ENCODE assay signal across 16 mouse cellular contexts in the genomic region with DNA sequence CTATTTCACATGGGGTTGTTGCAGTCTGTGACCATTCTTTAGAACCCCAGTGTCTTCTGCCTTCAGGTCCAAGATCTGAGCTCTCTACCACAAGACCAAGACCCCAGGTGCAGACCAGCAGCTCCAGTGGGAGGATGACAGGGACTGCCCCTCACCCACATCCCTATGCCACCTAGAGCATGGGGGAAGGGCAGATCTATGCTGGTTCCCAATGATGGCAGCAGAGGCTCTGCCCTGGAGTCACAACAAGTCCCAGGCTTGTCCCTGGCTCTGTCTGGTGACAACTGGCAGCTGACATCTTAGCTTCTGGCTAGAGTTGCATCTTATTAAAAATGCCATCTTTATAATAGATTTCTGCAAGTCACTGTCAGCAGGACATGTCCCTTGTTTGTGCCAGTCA.
DNase-seq lines count a peak whose midpoint lies in the region; ATAC-seq and TF ChIP-seq lines count a peak whose summit lies in the region.
"Had no signal": no experiment of that assay in that cellular context is flagged by ENCODE, and none has a peak within 500 bp of the region (broad histone marks: within the 10 kb centered on the region; RNA-seq: fewer than 3 reads in every experiment).

No protein-coding gene starts in this region.

- DNase-seq in frontal cortex, postnatal 25 days (ENCODE audit: low spot score in 2 of 2), result no peak
- DNase-seq in layer of hippocampus, adult 2 months (ENCODE audit: low spot score in 2 of 2), result no peak
- DNase-seq in layer of hippocampus, postnatal 14 days (ENCODE audit: low spot score in 2 of 2), result no peak
- DNase-seq in retina, postnatal 1 day, result peak; percentile 32
- DNase-seq in retina, embryonic 14.5 days (ENCODE audit: low spot score), result no peak
- no peak for DNase-seq in kidney, adult 9 months
- DNase-seq: adrenal gland, adult 2 months; heart, postnatal 4 days; kidney, postnatal 36 days; lung, adult 18-20 months; lung, postnatal 14 days; right cerebral cortex, postnatal 14 days; spleen, adult 18-20 months; thymus, postnatal 4 days had no signal

- H3K4me3 ChIP-seq in layer of hippocampus, adult 2 months, result no peak overlapping the region
- H3K4me3 ChIP-seq: neural tube, embryonic 12.5 days had no signal

- ATAC-seq in frontal cortex, adult (ENCODE audit: low TSS enrichment), result peak; percentile 7; the same call in 1 of the 2 replicates

- no peak; the same call in 1 of the 2 replicates for TF ChIP-seq CTCF in layer of hippocampus, adult 2 months (conservative IDR thresholded peaks at IDR 0.05)

- peak overlapping the region; percentile 90 for H3K27ac ChIP-seq in layer of hippocampus, adult 2 months
- H3K27ac ChIP-seq: neural tube, embryonic 12.5 days had no signal
